Mouse (Mus musculus) megakaryocyte, embryonic 14.5 days (primary cell): ENCODE results near the gene Zfp263.

Experiments
- FLI1 ChIP-seq: IDR thresholded peaks from 2 replicates; pipeline ENCODE4 v1.6.1; 2012; ENCODE audit warnings: low read length, inconsistent platforms, mixed read lengths
- GATA1 ChIP-seq: IDR thresholded peaks from 3 replicates; pipeline ENCODE4 v1.6.1; 2012; ENCODE audit warnings: mixed read lengths, low read length, inconsistent platforms, borderline replicate concordance

- TF ChIP-seq GATA1 (no peak), FLI1 (no peak)
These were observed 15.7 kb upstream of the Zfp263 start for GRCm38 (mm10) chr16:3727980-3728720.
